Mouse (Mus musculus): ENCODE data around the gene Siglec1. TPM values are rescaled to one million over a fixed set of nuclear protein-coding genes. Genes with fewer than 3 reads are reported as not detected.

Gene Siglec1
- total RNA-seq, 2 experiments from 2014 or later: 0.55 to 0.57 TPM

GRCm38 (mm10) chr2:131101530-131101929 lies 15.0 kb upstream of the Siglec1 start:
- DNase-seq (ENCODE audit: low spot score in 2 of 2): no peak

- DNase-seq (ENCODE audit: low spot score in 2 of 2): no peak
These were observed 10.5 kb upstream of the Siglec1 start for GRCm38 (mm10) chr2:131097087-131097486.

GRCm38 (mm10) chr2:131096101-131096795 lies 9.7 kb upstream of the Siglec1 start:
- no peak for DNase-seq (ENCODE audit: low spot score in 2 of 2)

GRCm38 (mm10) chr2:131094823-131095222 lies 8.3 kb upstream of the Siglec1 start:
- DNase-seq (ENCODE audit: low spot score in 2 of 2): peak; percentile 76 to 86

- no peak for DNase-seq (ENCODE audit: low spot score in 2 of 2)
These were observed 7.0 kb upstream of the Siglec1 start for GRCm38 (mm10) chr2:131093577-131093976.

- DNase-seq (ENCODE audit: low spot score in 2 of 2): no peak
These were observed 4.3 kb upstream of the Siglec1 start for GRCm38 (mm10) chr2:131090852-131091251.

GRCm38 (mm10) chr2:131089634-131090033 lies 3.1 kb upstream of the Siglec1 start:
- no peak for DNase-seq (ENCODE audit: low spot score in 2 of 2)

GRCm38 (mm10) chr2:131088581-131088980 lies 2.0 kb upstream of the Siglec1 start:
- DNase-seq (ENCODE audit: low spot score in 2 of 2): no peak

- no peak for DNase-seq (ENCODE audit: low spot score in 2 of 2)
These were observed 2.4 kb downstream of the Siglec1 start for GRCm38 (mm10) chr2:131084206-131084605.

- DNase-seq (ENCODE audit: low spot score in 2 of 2): no peak
These were observed 6.1 kb downstream of the Siglec1 start for GRCm38 (mm10) chr2:131080507-131080906.

GRCm38 (mm10) chr2:131072536-131072935 lies 14.0 kb downstream of the Siglec1 start:
- DNase-seq (ENCODE audit: low spot score in 2 of 2): no peak

GRCm38 (mm10) chr2:131067481-131067880 lies 19.1 kb downstream of the Siglec1 start:
- DNase-seq (ENCODE audit: low spot score in 2 of 2): no peak

GRCm38 (mm10) chr2:131066342-131066741 lies 20.2 kb downstream of the Siglec1 start:
- no peak for DNase-seq (ENCODE audit: low spot score in 2 of 2)

- no peak for DNase-seq (ENCODE audit: low spot score in 2 of 2)
These were observed 23.1 kb downstream of the Siglec1 start, which contains the start of gene Adam33 for GRCm38 (mm10) chr2:131063404-131063864. TSS of gene Adam33 (minus strand) at chr2:131063814.

- DNase-seq (ENCODE audit: low spot score in 2 of 2): no peak
These were observed 25.0 kb downstream of the Siglec1 start for GRCm38 (mm10) chr2:131061607-131062006.

- no peak for DNase-seq (ENCODE audit: low spot score in 2 of 2)
These were observed 25.8 kb downstream of the Siglec1 start for GRCm38 (mm10) chr2:131060784-131061183.

- no peak for DNase-seq (ENCODE audit: low spot score in 2 of 2)
These were observed 26.6 kb downstream of the Siglec1 start for GRCm38 (mm10) chr2:131059781-131060540.

- no peak for DNase-seq (ENCODE audit: low spot score in 2 of 2)
These were observed 27.2 kb downstream of the Siglec1 start for GRCm38 (mm10) chr2:131059377-131059776.

- no peak for DNase-seq (ENCODE audit: low spot score in 2 of 2)
These were observed 27.9 kb downstream of the Siglec1 start for GRCm38 (mm10) chr2:131058672-131059071.

GRCm38 (mm10) chr2:131056191-131056590 lies 30.4 kb downstream of the Siglec1 start:
- DNase-seq (ENCODE audit: low spot score in 2 of 2): no peak

GRCm38 (mm10) chr2:131055631-131056030 lies 30.9 kb downstream of the Siglec1 start:
- DNase-seq (ENCODE audit: low spot score in 2 of 2): peak in 1 of 2 experiments; percentile 33

GRCm38 (mm10) chr2:131054646-131055264 lies 31.8 kb downstream of the Siglec1 start:
- DNase-seq (ENCODE audit: low spot score in 2 of 2): no peak
